ENCODE assay signal across 9 mouse cellular contexts in genomic region chr13:49147858-49148226, GRCm38 (mm10). TPM values are rescaled to one million over a fixed set of nuclear protein-coding genes. Genes with fewer than 3 reads are reported as not detected.
DNase-seq lines count a peak whose midpoint lies in the region; ATAC-seq and TF ChIP-seq lines count a peak whose summit lies in the region.
"Had no signal": no experiment of that assay in that cellular context is flagged by ENCODE, and none has a peak within 500 bp of the region (broad histone marks: within the 10 kb centered on the region; RNA-seq: fewer than 3 reads in every experiment).

Gene Wnk2, minus strand, starts transcription at chr13:49148014.

- H3K36me3 ChIP-seq in forebrain, embryonic 11.5 days (ENCODE audit: control insufficient read depth, insufficient read depth, low read length), result no peaks in the 10 kb centered on the region
- no peaks in the 10 kb centered on the region for H3K36me3 ChIP-seq in heart, embryonic 14.5 days (ENCODE audit: control insufficient read depth, insufficient read depth, low read length)
- no peaks in the 10 kb centered on the region for H3K36me3 ChIP-seq in liver, embryonic 11.5 days (ENCODE audit: control insufficient read depth, insufficient read depth, low read length)
- no peaks in the 10 kb centered on the region for H3K36me3 ChIP-seq in testis, adult 2 months (ENCODE audit: control insufficient read depth, insufficient read depth, low read length)
- H3K36me3 ChIP-seq: G1E had no signal

- H3K4me3 ChIP-seq in forebrain, embryonic 11.5 days (ENCODE audit: low read depth, low read length), result peak within 1 kb of the TSS; percentile 84
- peak within 1 kb of the TSS; percentile 67 to 72 for H3K4me3 ChIP-seq in heart, embryonic 14.5 days (ENCODE audit: control insufficient read depth in 1 of 2, insufficient read depth in 1 of 2, low read depth in 1 of 2, low read length in 2 of 2)
- H3K4me3 ChIP-seq in liver, embryonic 11.5 days (ENCODE audit: low read depth, low read length), result peak within 1 kb of the TSS; percentile 61
- H3K4me3 ChIP-seq in testis, adult 2 months (ENCODE audit: control insufficient read depth, low read depth, low read length), result peak within 1 kb of the TSS; percentile 75

- peaks cover 4% of the 10 kb centered on the region; the same call in 1 of the 2 replicates for H3K27me3 ChIP-seq in forebrain, embryonic 11.5 days (ENCODE audit: control insufficient read depth, insufficient read depth, low read length)
- H3K27me3 ChIP-seq in heart, embryonic 14.5 days (ENCODE audit: control insufficient read depth, insufficient read depth, low read length), result peaks cover 56% of the 10 kb centered on the region
- H3K27me3 ChIP-seq in liver, embryonic 11.5 days (replicated peaks; ENCODE audit: control insufficient read depth, insufficient read depth, low read length), result peaks cover 72% of the 10 kb centered on the region
- no peaks in the 10 kb centered on the region; the same call in none of the 2 replicates for H3K27me3 ChIP-seq in testis, adult 2 months (ENCODE audit: control insufficient read depth, insufficient read depth, low read length)

- H3K4me2 ChIP-seq in forebrain, embryonic 11.5 days (ENCODE audit: low read depth, low read length, severe bottlenecking), result peak within 1 kb of the TSS; percentile 94
- peak within 1 kb of the TSS; percentile 97 for H3K4me2 ChIP-seq in heart, embryonic 14.5 days (ENCODE audit: low read length)
- H3K4me2 ChIP-seq in liver, embryonic 11.5 days, result peak within 1 kb of the TSS; percentile 84

- H3K27ac ChIP-seq in forebrain, embryonic 11.5 days (ENCODE audit: low read depth, low read length), result peak within 1 kb of the TSS; percentile 59
- H3K27ac ChIP-seq in heart, embryonic 14.5 days (replicated peaks in 1 of 2; ENCODE audit: control insufficient read depth in 1 of 2, insufficient read depth in 1 of 2, low read depth in 2 of 2, low read length in 2 of 2), result no peak within 1 kb of the TSS
- H3K27ac ChIP-seq in liver, embryonic 11.5 days (ENCODE audit: low read depth, low read length), result no peak within 1 kb of the TSS
- no peak within 1 kb of the TSS for H3K27ac ChIP-seq in testis, adult 2 months (ENCODE audit: control insufficient read depth, insufficient read depth, low read depth, low read length)

- TF ChIP-seq POLR2A in brain, embryonic 14.5 days (IDR thresholded peaks at IDR 0.05; ENCODE audit: borderline replicate concordance, extremely low read depth, insufficient read depth, insufficient read length, poor library complexity, severe bottlenecking), result peak; percentile 91
- TF ChIP-seq POLR2A in testis, adult 2 months (IDR thresholded peaks at IDR 0.05; ENCODE audit: control insufficient read depth, low read depth, low read length), result no peak

- H3K4me1 ChIP-seq in forebrain, embryonic 11.5 days (replicated peaks; ENCODE audit: control insufficient read depth, insufficient read depth, low read length), result peaks cover 23% of the 10 kb centered on the region
- H3K4me1 ChIP-seq in heart, embryonic 14.5 days (ENCODE audit: control insufficient read depth in 2 of 2, insufficient read depth in 2 of 2, low read length in 2 of 2), result peaks cover 5 to 21% of the 10 kb centered on the region in 2 experiments; a peak in 3 of 4 replicates
- H3K4me1 ChIP-seq in liver, embryonic 11.5 days (replicated peaks; ENCODE audit: control insufficient read depth, insufficient read depth, low read length), result peaks cover 3% of the 10 kb centered on the region; the same call in 1 of the 2 replicates
- peaks cover 23% of the 10 kb centered on the region for H3K4me1 ChIP-seq in testis, adult 2 months (ENCODE audit: control insufficient read depth, insufficient read depth, low read length)

- TF ChIP-seq CTCF in brain, embryonic 14.5 days (IDR thresholded peaks at IDR 0.05; ENCODE audit: borderline replicate concordance, extremely low read depth, insufficient read depth, insufficient read length), result no peak
- no peak for TF ChIP-seq CTCF in testis, adult 2 months (IDR thresholded peaks at IDR 0.05; ENCODE audit: control insufficient read depth, insufficient read depth, insufficient replicate concordance, low read depth, low read length)

- H3K9me3 ChIP-seq in forebrain, embryonic 11.5 days (ENCODE audit: control insufficient read depth, low read length), result no peaks in the 10 kb centered on the region
- H3K9me3 ChIP-seq in heart, embryonic 14.5 days (ENCODE audit: control insufficient read depth, low read length), result no peaks in the 10 kb centered on the region
- no peaks in the 10 kb centered on the region for H3K9me3 ChIP-seq in liver, embryonic 11.5 days (ENCODE audit: control insufficient read depth, low read length)

- peak; percentile 76 to 78 for DNase-seq in B cell, adult 2 months
- peak; percentile 92 for DNase-seq in brain, embryonic 14.5 days (ENCODE audit: low read depth)
- no peak for DNase-seq in forebrain, embryonic 11.5 days (ENCODE audit: low spot score)
- peak; percentile 81 for DNase-seq in kidney, postnatal 10 days
- no peak for DNase-seq in liver, embryonic 11.5 days (ENCODE audit: low spot score)
- DNase-seq in neural tube, embryonic 10.5 days (ENCODE audit: extremely low spot score, low spot score), result peak; percentile 66

- ATAC-seq in forebrain, embryonic 11.5 days (replicated peaks; ENCODE audit: low FRiP score), result peak; percentile 72
- ATAC-seq in heart, embryonic 14.5 days (ENCODE audit: insufficient number of reproducible peaks, insufficient read depth, low FRiP score, low read depth), result peak; percentile 46
- ATAC-seq in liver, embryonic 11.5 days (replicated peaks; ENCODE audit: low FRiP score), result peak; percentile 48; the same call in 1 of the 2 replicates

- under 1% methylated on average over 37 of the region's 43 CpGs for WGBS in forebrain, embryonic 11.5 days
- WGBS in heart, embryonic 14.5 days, result under 1% methylated on average over 30 of the region's 43 CpGs
- WGBS in liver, embryonic 11.5 days, result under 1% methylated on average over 40 of the region's 43 CpGs

- H3K9ac ChIP-seq in forebrain, embryonic 11.5 days (ENCODE audit: low read length), result peak within 1 kb of the TSS; percentile 90
- H3K9ac ChIP-seq in heart, embryonic 14.5 days (ENCODE audit: low read length), result peak within 1 kb of the TSS; percentile 75
- H3K9ac ChIP-seq in liver, embryonic 11.5 days (ENCODE audit: low read depth, low read length), result no peak within 1 kb of the TSS

RNA-seq across cellular contexts. Expression of gene Wnk2, which starts in this region (rescaled TPM):
- 49.0 and 86.7 TPM in 2 replicates for polyA plus RNA-seq in brain, embryonic 14.5 days (2012; rRNA removed)
- 10.3 and 10.7 TPM in 2 replicates for polyA plus RNA-seq in forebrain, embryonic 11.5 days (2014; fragmentation: Nextera tagmentation; extraction: Ambion mirVana)
- 2.5 and 2.6 TPM in 2 replicates for polyA plus RNA-seq in heart, embryonic 14.5 days (2014; fragmentation: Nextera tagmentation; extraction: Ambion mirVana)
- polyA plus RNA-seq in liver, embryonic 11.5 days (2014; fragmentation: Nextera tagmentation; extraction: Ambion mirVana), result 0.34 and 0.45 TPM in 2 replicates
- 1.0 and 1.6 TPM in 2 replicates for polyA plus RNA-seq in testis, adult 2 months (2012; rRNA removed)
- polyA plus RNA-seq: G1E had no signal

Comparison
In these comparisons a context has a peak if more than half of its experiments do, and no peak if none do; other contexts are left out.
1. Peak in ATAC-seq, H3K4me3 ChIP-seq and H3K4me2 ChIP-seq in liver, embryonic 11.5 days; RNA of the gene not detected or under 1 TPM.
2. DNase-seq: peak in B cell, adult 2 months (2 of 2), brain, embryonic 14.5 days (single experiment), kidney, postnatal 10 days (single experiment) and neural tube, embryonic 10.5 days (single experiment); none in forebrain, embryonic 11.5 days (single experiment) and liver, embryonic 11.5 days (single experiment).
3. Peak in every context shown above with its lines, with median percentiles within 50 percentile points of each other: ATAC-seq, H3K4me2 ChIP-seq and H3K4me3 ChIP-seq.